Mouse (Mus musculus) liver, adult 2 months (tissue): ENCODE measurements around the gene Syt17. TPM values are rescaled to one million over a fixed set of nuclear protein-coding genes. Genes with fewer than 3 reads are reported as not detected.
A peak's percentile ranks its signal among the peaks of the same experiment; 100 is the strongest.

Experiments used
- DNase-seq: peaks from one replicate; pipeline ENCODE4 v3.0.0-alpha.2; 2011; ENCODE audit warnings: low read depth, low spot score; ENCODE audit errors: extremely low read depth
- H3K27ac ChIP-seq: fragments of 200-500 bp; replicated peaks from 2 replicates; pipeline ENCODE4 v1.5.1; 2012; ENCODE audit warnings: low read depth, mild to moderate bottlenecking, control low read depth, inconsistent platforms, low read length; ENCODE audit not compliant: insufficient read depth
- H3K27me3 ChIP-seq: fragments of 200-500 bp; 2 replicates; pipeline ENCODE4 v1.6.1; 2012; ENCODE audit warnings: mild to moderate bottlenecking, moderate library complexity, low read length, inconsistent platforms; ENCODE audit not compliant: control insufficient read depth, insufficient read depth
- H3K36me3 ChIP-seq: fragments of 200-500 bp; 2 replicates; pipeline ENCODE4 v1.6.1; 2012; ENCODE audit warnings: low read length, inconsistent platforms; ENCODE audit not compliant: control insufficient read depth, insufficient read depth
- H3K4me1 ChIP-seq: fragments of 200-500 bp; 2 replicates; pipeline ENCODE4 v1.6.1; 2011; ENCODE audit warnings: low read length; ENCODE audit not compliant: control insufficient read depth, insufficient read depth
- H3K4me3 ChIP-seq: fragments of 200-500 bp; 2 replicates; pipeline ENCODE4 v1.5.1; 2011; ENCODE audit warnings: low read depth, mild to moderate bottlenecking, control low read depth, low read length, moderate library complexity; ENCODE audit not compliant: insufficient read depth
- H3K79me2 ChIP-seq: fragments of 200-500 bp; 2 replicates; pipeline ENCODE4 v1.6.1; 2012; ENCODE audit warnings: inconsistent platforms, mild to moderate bottlenecking, low read length, moderate library complexity; ENCODE audit not compliant: control insufficient read depth, insufficient read depth
- H3K9ac ChIP-seq: fragments of 200-500 bp; 2 replicates; pipeline ENCODE4 v1.6.1; 2012; ENCODE audit warnings: low read depth, mild to moderate bottlenecking, control low read depth, inconsistent platforms, low read length
- CTCF ChIP-seq: fragments of 200-500 bp; IDR thresholded peaks from 2 replicates; pipeline ENCODE4 v1.5.1; 2011; ENCODE audit warnings: low read depth, low read length, control low read depth
- POLR2A ChIP-seq: fragments of 200-500 bp; IDR thresholded peaks from 2 replicates; pipeline ENCODE4 v1.6.1; 2011; ENCODE audit warnings: low read length, control low read depth; ENCODE audit not compliant: insufficient read depth; ENCODE audit errors: extremely low read depth
- WGBS: fragments of 180-500 bp; shearing (Covaris S2); methylation state at CpG from one replicate; pipeline ENCODE4 v1.1.7; 2018; 5-methylcytosine and 5-hydroxymethylcytosine counted together
- polyA plus RNA-seq: library from polyadenylated mRNA; depleted of rRNA; stranded (reverse); fragments of >200 nt; gene quantifications from 2 replicates; pipeline ENCODE4 v1.2.3, GENCODE M21; 2012
- total RNA-seq: library from RNA; depleted of rRNA; stranded (reverse); fragments of >200 nt; gene quantifications from 2 replicates; pipeline ENCODE4 v1.2.3, GENCODE M21; 2014

Gene Syt17
- total and polyA plus RNA-seq, 2 experiments, result not detected

DNA sequence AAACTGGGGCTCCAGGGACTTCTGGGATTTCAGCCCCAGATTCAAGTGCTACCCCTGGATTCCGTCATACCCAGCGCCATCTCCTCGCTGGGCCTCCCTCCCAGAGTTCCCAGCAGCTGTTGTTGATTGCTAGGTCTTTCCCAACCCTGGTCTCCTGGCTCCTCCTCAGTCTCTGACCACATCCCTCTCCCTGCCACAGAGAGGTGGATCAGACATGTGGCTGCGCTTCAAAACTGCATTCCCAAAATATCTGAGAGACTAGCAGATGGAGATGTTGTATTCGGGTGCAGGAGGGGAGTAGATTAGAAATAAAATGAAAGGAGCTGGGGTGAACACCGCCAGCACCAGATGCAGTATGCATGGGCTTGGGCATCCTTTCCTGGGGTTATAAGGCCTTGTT is 6.5 kb downstream of the Syt17 start:
- Histone ChIP-seq H3K9ac (no peak overlapping the region), H3K27me3 (peaks cover 2% of the 10 kb centered on the region; the same call in 1 of the 2 replicates), H3K36me3 (no peaks in the 10 kb centered on the region), H3K4me1 (no peaks in the 10 kb centered on the region), H3K79me2 (no peaks in the 10 kb centered on the region), H3K4me3 (no peak overlapping the region), H3K27ac (no peak overlapping the region)
- TF ChIP-seq CTCF (no peak), POLR2A (no peak)
- WGBS, result 86% methylated on average over 6 of the region's 6 CpGs
- no peak for DNase-seq

DNA sequence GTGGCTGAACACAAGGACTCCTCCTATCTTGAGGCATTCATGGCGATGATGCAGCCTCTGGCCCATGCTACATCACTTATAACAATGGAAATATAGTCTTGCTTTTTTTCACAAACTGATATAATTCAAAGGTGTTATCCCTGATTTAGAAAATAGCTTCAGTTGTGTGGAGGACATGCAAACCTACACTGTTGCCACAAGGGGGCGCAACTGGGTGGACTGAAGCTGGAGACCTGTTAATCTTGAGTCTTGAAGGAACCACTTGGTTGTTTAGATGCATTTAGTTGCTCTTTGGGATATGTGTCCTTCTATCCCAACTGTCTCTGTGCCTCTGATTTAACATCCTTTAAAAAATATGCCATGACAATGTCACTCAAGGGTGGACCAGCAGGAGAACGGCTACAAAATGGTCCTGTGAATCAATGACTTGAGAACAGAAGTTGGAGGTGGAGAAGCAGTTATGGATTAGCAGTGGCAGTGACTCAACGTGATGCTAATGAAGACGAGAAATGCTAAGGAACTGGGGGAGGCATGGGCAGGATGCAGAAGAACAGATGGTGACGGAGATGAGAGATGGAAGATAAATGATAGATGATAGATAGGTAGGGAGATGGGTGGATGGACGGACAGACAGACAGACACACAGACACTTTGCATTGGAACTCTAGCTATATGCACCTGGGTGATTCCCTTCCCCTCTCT is 10.8 kb downstream of the Syt17 start:
- WGBS, result 56% methylated on average over 7 of the region's 7 CpGs
- TF ChIP-seq POLR2A (no peak), CTCF (peak; percentile 66)
- Histone ChIP-seq H3K9ac (no peak overlapping the region), H3K79me2 (no peaks in the 10 kb centered on the region), H3K36me3 (no peaks in the 10 kb centered on the region), H3K27ac (no peak overlapping the region), H3K4me3 (no peak overlapping the region), H3K27me3 (no peaks in the 10 kb centered on the region), H3K4me1 (no peaks in the 10 kb centered on the region)
- DNase-seq, result peak; percentile 7

DNA sequence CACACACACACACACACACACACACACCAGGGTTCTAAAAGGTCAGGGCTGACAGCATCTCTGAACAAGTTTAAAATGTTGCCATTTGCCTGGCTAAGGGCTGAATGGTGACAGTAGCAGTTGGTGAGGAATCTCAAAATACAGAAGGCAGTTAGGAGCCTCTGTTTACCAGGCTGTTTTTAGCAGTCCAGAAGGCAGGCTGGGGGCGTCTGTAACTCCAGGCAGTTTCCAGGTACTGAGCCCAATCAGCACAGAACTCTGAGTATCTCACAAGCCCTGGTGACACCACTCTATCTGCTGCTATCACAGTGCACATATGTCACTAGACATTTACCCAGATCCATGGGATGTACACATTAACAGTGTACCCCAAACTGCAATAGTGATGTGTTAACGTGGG is 19.1 kb downstream of the Syt17 start:
- H3K4me3 ChIP-seq, result no peak overlapping the region
- H3K27ac ChIP-seq, result no peak overlapping the region
- no peaks in the 10 kb centered on the region for H3K79me2 ChIP-seq
- no peaks in the 10 kb centered on the region for H3K36me3 ChIP-seq
- DNase-seq, result no peak
- no peak overlapping the region for H3K9ac ChIP-seq
- H3K4me1 ChIP-seq, result no peaks in the 10 kb centered on the region
- TF ChIP-seq POLR2A (no peak), CTCF (no peak)
- H3K27me3 ChIP-seq, result no peaks in the 10 kb centered on the region
- WGBS, result 81% methylated on average over 2 of the region's 2 CpGs

DNA sequence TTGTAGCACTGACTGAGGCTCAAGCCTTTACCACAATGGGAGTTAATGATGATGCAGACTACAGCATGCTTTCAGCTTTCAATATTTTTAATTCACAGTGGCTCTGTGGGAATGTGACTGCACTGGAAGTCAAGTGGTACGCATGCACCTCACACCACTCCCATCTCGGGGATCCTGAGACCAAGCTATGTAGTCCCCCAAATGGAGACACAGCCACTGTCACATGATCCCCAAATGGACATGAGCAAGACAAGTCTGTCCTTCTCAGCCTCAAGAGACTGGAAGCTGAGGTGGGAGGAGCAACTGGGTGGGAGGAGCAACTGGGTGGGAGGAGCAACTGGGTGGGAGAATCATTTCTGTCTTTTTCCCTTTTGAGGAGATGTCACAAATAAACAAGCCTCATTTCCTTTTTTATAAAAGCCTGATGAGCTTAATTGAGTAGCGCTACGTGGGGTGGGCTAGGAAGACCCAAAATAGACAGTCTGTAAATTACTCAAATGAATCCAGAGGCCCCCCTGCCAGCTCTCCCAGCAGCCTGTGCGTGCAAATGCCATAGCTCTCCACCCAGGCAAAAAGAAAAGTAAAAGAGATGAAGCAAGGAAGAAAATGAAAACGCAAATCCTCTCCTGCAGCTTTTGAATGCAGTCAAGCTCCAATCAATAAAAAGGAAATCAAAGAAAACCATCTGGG is 28.4 kb downstream of the Syt17 start:
- WGBS, result 71% methylated on average over 6 of the region's 6 CpGs
- Histone ChIP-seq H3K27me3 (no peaks in the 10 kb centered on the region), H3K79me2 (no peaks in the 10 kb centered on the region), H3K4me1 (no peaks in the 10 kb centered on the region), H3K36me3 (no peaks in the 10 kb centered on the region), H3K27ac (no peak overlapping the region), H3K4me3 (no peak overlapping the region), H3K9ac (no peak overlapping the region)
- DNase-seq, result no peak
- TF ChIP-seq CTCF (no peak), POLR2A (no peak)

DNA sequence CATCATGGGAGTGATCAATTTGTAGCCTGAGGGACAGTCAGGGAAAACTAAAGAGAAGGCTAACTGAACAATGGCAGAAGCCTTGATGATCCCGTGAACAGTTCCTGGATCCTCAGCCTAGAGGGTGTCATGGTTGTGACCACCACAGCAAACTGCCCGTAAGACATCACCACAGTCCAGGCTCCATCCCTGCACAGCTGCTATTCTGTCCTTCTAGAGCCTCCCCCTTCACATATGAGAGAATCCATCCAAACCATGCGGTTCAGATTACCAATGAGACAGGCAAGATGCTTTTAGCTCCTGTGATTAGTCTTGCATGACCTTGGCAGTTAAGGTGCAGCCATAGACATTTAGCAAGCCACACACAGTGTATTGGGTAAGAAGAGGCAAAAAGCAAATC is 33.8 kb downstream of the Syt17 start:
- 86% methylated on average over 3 of the region's 3 CpGs for WGBS
- H3K4me1 ChIP-seq, result no peaks in the 10 kb centered on the region
- no peak for DNase-seq
- H3K27ac ChIP-seq, result no peak overlapping the region
- no peak overlapping the region for H3K4me3 ChIP-seq
- H3K9ac ChIP-seq, result no peak overlapping the region
- H3K27me3 ChIP-seq, result no peaks in the 10 kb centered on the region
- TF ChIP-seq CTCF, result no peak
- TF ChIP-seq POLR2A, result no peak
- no peaks in the 10 kb centered on the region for H3K79me2 ChIP-seq
- no peaks in the 10 kb centered on the region for H3K36me3 ChIP-seq

DNA sequence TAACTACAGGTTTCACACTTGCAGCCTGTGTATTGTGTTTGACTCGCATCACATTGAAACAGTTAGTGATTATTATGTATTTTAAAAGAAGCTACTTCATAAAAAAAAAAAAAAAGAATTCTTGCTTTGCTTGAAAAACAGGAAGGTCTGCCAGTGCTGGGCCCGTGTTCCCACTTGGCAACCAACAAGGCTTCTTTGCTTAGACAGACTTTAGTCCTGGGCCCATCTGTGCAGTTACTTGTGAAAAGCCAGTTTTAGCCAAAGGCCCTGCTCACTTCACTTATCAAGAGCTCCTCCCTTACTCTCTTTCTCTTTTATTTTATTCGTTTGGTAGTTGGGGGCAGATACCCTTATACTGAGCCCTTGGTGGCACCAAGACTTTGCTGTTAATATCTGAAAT is 36.1 kb downstream of the Syt17 start:
- no peak overlapping the region for H3K27ac ChIP-seq
- 75% methylated on average over 3 of the region's 3 CpGs for whole genome bisulfite sequencing
- H3K4me1 ChIP-seq, result no peaks in the 10 kb centered on the region
- no peaks in the 10 kb centered on the region for H3K79me2 ChIP-seq
- no peak for DNase-seq
- no peaks in the 10 kb centered on the region for H3K36me3 ChIP-seq
- H3K27me3 ChIP-seq, result no peaks in the 10 kb centered on the region
- H3K9ac ChIP-seq, result no peak overlapping the region
- H3K4me3 ChIP-seq, result no peak overlapping the region
- TF ChIP-seq CTCF (no peak), POLR2A (no peak)
